Mouse (Mus musculus) MEL (cell line): ENCODE measurements around the gene Arrb1. TPM values are rescaled to one million over a fixed set of nuclear protein-coding genes. Genes with fewer than 3 reads are reported as not detected.

Experiments
- DNase-seq: peaks from one replicate; pipeline ENCODE4 v3.0.0; 2011; ENCODE audit warnings: low read depth, low spot score
- H3K27ac ChIP-seq: 2 replicates; pipeline ENCODE4 v1.5.1; 2012; ENCODE audit warnings: low read depth, mild to moderate bottlenecking, control low read depth, low read length, moderate library complexity; ENCODE audit not compliant: control insufficient read depth
- H3K27me3 ChIP-seq, 2 experiments: fragments of 150-350 bp in 1 of 2; sonication (generic) in 1 of 2; 2 replicates each; pipeline ENCODE4 v1.6.1; 2012; ENCODE audit warnings: low read length in 2 of 2, mild to moderate bottlenecking in 2 of 2, improper control_type of control experiment in 1 of 2, moderate library complexity in 1 of 2; ENCODE audit not compliant: insufficient read depth in 2 of 2, control insufficient read depth in 1 of 2
- H3K36me3 ChIP-seq, 2 experiments: 2 replicates each; pipeline ENCODE4 v1.6.1; 2012 to 2014; ENCODE audit warnings: low read length in 2 of 2, improper control_type of control experiment in 1 of 2, inconsistent platforms in 1 of 2, mild to moderate bottlenecking in 1 of 2; ENCODE audit not compliant: insufficient read depth in 2 of 2, control insufficient read depth in 1 of 2
- H3K4me1 ChIP-seq, 2 experiments: fragments of 150-350 bp in 1 of 2; sonication (generic) in 1 of 2; 2 replicates each; pipeline ENCODE4 v1.6.1; 2012; ENCODE audit warnings: low read length in 2 of 2, improper control_type of control experiment in 1 of 2, mild to moderate bottlenecking in 1 of 2; ENCODE audit not compliant: insufficient read depth in 2 of 2, control insufficient read depth in 1 of 2
- H3K4me3 ChIP-seq, 2 experiments: fragments of 150-350 bp in 1 of 2; sonication (generic) in 1 of 2; 2 replicates each; pipeline ENCODE4 v1.5.1; 2012; ENCODE audit warnings: low read depth in 2 of 2, low read length in 2 of 2, mild to moderate bottlenecking in 2 of 2, moderate library complexity in 2 of 2, control low read depth in 1 of 2, improper control_type of control experiment in 1 of 2; ENCODE audit not compliant: control insufficient read depth in 1 of 2, insufficient read depth in 1 of 2
- H3K79me2 ChIP-seq: 2 replicates; pipeline ENCODE4 v1.6.1; 2012; ENCODE audit warnings: mild to moderate bottlenecking, low read length, moderate library complexity; ENCODE audit not compliant: control insufficient read depth, poor library complexity, insufficient read depth
- H3K9ac ChIP-seq: 2 replicates; pipeline ENCODE4 v1.6.1; 2012; ENCODE audit warnings: low read depth, mild to moderate bottlenecking, control low read depth, low read length, moderate library complexity; ENCODE audit not compliant: control insufficient read depth, poor library complexity, severe bottlenecking
- H3K9me3 ChIP-seq: fragments of 150-350 bp; sonication (generic); replicated peaks from 2 replicates; pipeline ENCODE4 v1.6.1; 2012; ENCODE audit warnings: mild to moderate bottlenecking, low read length, improper control_type of control experiment, moderate library complexity; ENCODE audit not compliant: insufficient read depth
- E2F4 ChIP-seq: IDR thresholded peaks from 2 replicates; pipeline ENCODE4 v1.6.1; 2011; ENCODE audit warnings: low read depth, low read length, improper control_type of control experiment, borderline replicate concordance
- EP300 ChIP-seq, 2 experiments: IDR thresholded peaks; 2 replicates each; pipeline ENCODE4 v1.6.1; 2011; ENCODE audit warnings: improper control_type of control experiment in 2 of 2, low read length in 2 of 2, low read depth in 1 of 2, mild to moderate bottlenecking in 1 of 2
- ETS1 ChIP-seq: IDR thresholded peaks from 2 replicates; pipeline ENCODE4 v1.6.1; 2012; ENCODE audit warnings: low read depth, mild to moderate bottlenecking, inconsistent platforms, low read length, improper control_type of control experiment, moderate library complexity
- GABPA ChIP-seq: IDR thresholded peaks from 2 replicates; pipeline ENCODE4 v1.6.1; 2012; ENCODE audit warnings: low read depth, mild to moderate bottlenecking, inconsistent platforms, low read length, improper control_type of control experiment, moderate library complexity
- GATA1 ChIP-seq: IDR thresholded peaks from 2 replicates; pipeline ENCODE4 v1.6.1; 2011; ENCODE audit warnings: low read depth, low read length, improper control_type of control experiment
- JUND ChIP-seq: IDR thresholded peaks from 2 replicates; pipeline ENCODE4 v1.6.1; 2011; ENCODE audit warnings: low read depth, mild to moderate bottlenecking, improper control_type of control experiment, low read length
- MEF2A ChIP-seq: IDR thresholded peaks from 2 replicates; pipeline ENCODE4 v1.6.1; 2014; ENCODE audit warnings: low read depth, mild to moderate bottlenecking, inconsistent platforms, low read length, improper control_type of control experiment; ENCODE audit not compliant: poor library complexity, insufficient replicate concordance, severe bottlenecking; ENCODE audit errors: extremely low read depth
- MYC ChIP-seq: IDR thresholded peaks from 2 replicates; pipeline ENCODE4 v1.6.1; 2011; ENCODE audit warnings: low read depth, mild to moderate bottlenecking, low read length, improper control_type of control experiment, moderate library complexity
- POLR2AphosphoS5 ChIP-seq: IDR thresholded peaks from 2 replicates; pipeline ENCODE4 v1.6.1; 2012; ENCODE audit warnings: low read depth, borderline replicate concordance, mild to moderate bottlenecking, inconsistent platforms, low read length, moderate library complexity, mixed read lengths
- RCOR1 ChIP-seq: IDR thresholded peaks from 2 replicates; pipeline ENCODE4 v1.6.1; 2012; ENCODE audit warnings: low read depth, mild to moderate bottlenecking, inconsistent platforms, low read length, improper control_type of control experiment
- SIN3A ChIP-seq: IDR thresholded peaks from 2 replicates; pipeline ENCODE4 v1.6.1; 2012; ENCODE audit warnings: low read length, improper control_type of control experiment, inconsistent platforms
- TBP ChIP-seq: IDR thresholded peaks from 2 replicates; pipeline ENCODE4 v1.8.0; 2011; ENCODE audit warnings: low read depth, low read length, improper control_type of control experiment
- TCF12 ChIP-seq: IDR thresholded peaks from 2 replicates; pipeline ENCODE4 v1.6.1; 2014; ENCODE audit warnings: low read depth, mild to moderate bottlenecking, inconsistent platforms, low read length, improper control_type of control experiment, moderate library complexity
- ZKSCAN1 ChIP-seq: IDR thresholded peaks from 2 replicates; pipeline ENCODE4 v1.6.1; 2012; ENCODE audit warnings: low read depth, mild to moderate bottlenecking, inconsistent platforms, low read length, improper control_type of control experiment, moderate library complexity
- ZNF384 ChIP-seq: IDR thresholded peaks from 2 replicates; pipeline ENCODE4 v1.6.1; 2012; ENCODE audit warnings: low read depth, mild to moderate bottlenecking, inconsistent platforms, low read length, improper control_type of control experiment
- polyA plus RNA-seq, 2 experiments: library from polyadenylated mRNA; stranded (reverse) in 1 of 2; unstranded in 1 of 2; fragments of >175 nt in 1 of 2; fragments of >200 nt in 1 of 2; gene quantifications; 2 replicates each; pipeline versions ENCODE4 v1.2.1 to v1.2.4; 2012; ENCODE audit warnings: low replicate concordance in 2 of 2, low read depth in 1 of 2; ENCODE audit not compliant: insufficient read length in 2 of 2, insufficient read depth in 1 of 2, missing spikeins in 1 of 2
- total RNA-seq: library from RNA; depleted of rRNA; stranded (reverse); fragments of 300-350 nt; gene quantifications from 2 replicates; pipeline ENCODE4 v1.2.3, GENCODE M21; 2012

The Arrb1 gene
- total and polyA plus RNA-seq, 3 experiments: 27.0 to 67.7 (median 62.7) TPM

DNA sequence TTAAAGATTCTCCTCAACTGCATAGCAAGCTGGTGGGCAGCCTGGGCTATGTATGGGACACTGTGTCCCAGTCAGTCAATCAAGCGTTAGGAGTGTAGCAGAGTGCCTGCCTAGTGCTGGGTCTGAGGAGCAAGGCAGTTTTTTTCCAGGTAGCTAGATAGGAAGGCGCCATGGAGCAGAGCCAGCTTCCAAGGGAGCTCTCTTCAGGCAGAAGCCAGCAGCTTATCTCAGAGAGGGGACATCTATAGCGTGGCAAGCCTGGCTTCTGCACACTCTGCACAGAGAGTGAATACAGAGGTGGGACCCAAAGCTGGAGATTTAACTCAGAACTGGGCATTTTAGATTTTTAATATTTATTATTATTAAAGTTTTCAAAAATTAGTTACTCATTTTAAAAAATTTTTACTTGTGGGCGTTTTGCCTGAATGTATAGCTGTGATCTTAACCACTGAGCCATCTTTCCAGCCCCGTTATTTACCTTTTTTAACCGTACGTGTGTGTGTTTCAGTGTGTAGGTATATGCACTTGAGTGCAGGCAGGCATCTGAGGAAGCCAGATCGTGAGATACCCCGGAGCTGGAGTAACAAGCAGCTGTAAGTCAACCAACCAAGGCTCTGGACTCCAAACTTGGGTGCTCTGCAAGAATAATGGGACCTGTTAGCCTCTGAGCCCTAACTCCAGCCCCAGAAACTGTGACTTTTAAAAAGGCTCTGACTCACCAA, 19.0 kb upstream of the Arrb1 start:
- 0 out of 2 replicates have a peak overlapping the region, but pooled peaks have one; percentile 13 for H3K9ac ChIP-seq

DNA sequence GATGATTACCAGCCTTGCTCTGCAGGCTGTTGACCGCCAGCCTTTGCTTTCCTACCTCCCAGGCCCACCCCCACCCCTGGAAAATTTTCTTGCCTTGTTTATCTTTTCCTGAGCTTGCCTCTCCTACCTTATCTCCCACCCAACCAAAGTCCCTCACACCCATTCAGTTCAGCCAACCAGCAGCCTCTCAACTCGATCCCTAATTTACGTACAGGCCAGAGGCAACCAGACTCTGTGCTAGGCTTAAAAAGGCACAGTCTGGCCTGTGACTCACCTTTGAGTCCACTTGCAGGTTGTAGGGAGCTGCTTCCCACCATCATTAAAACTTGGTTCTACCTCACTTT, 18.5 kb upstream of the Arrb1 start:
- peak; percentile 67 for DNase-seq
- Histone ChIP-seq H3K4me3 (no peak overlapping the region; a peak in 1 of 4 replicates), H3K9me3 (no peaks in the 10 kb centered on the region), H3K27me3 (no peaks in the 10 kb centered on the region), H3K27ac (peak overlapping the region; percentile 46), H3K36me3 (peaks cover 0 to 19% of the 10 kb centered on the region in 2 experiments; a peak in 2 of 4 replicates), H3K9ac (no peak overlapping the region; the same call in 1 of the 2 replicates), H3K4me1 (peaks cover 9 to 24% of the 10 kb centered on the region in 2 experiments), H3K79me2 (no peaks in the 10 kb centered on the region)
- TF ChIP-seq EP300 (IDR thresholded peaks at IDR 0.05; ENCODE audit: low read depth in 1 of 2, low read length in 2 of 2) (peak in 1 of 2 experiments; percentile 40; a peak in 1 of 4 replicates), ETS1 (0 out of 2 replicates have a peak, but pooled peaks have one; percentile 21), GABPA (no peak), TCF12 (peak; percentile 34; the same call in 1 of the 2 replicates), ZNF384 (no peak), GATA1 (peak; percentile 51), ZKSCAN1 (no peak)

More for the DNA sequence above, 19.0 kb upstream of the Arrb1 start:
- Histone ChIP-seq H3K36me3 (peaks cover 0 to 19% of the 10 kb centered on the region in 2 experiments; a peak in 2 of 4 replicates), H3K27ac (peak overlapping the region; percentile 46), H3K27me3 (no peaks in the 10 kb centered on the region)
- TF ChIP-seq JUND (no peak), SIN3A (0 out of 2 replicates have a peak, but pooled peaks have one; percentile 4), MEF2A (no peak), MYC (0 out of 2 replicates have a peak, but pooled peaks have one; percentile 24)
- TF ChIP-seq, all 39 proteins: peak for 2
- Histone ChIP-seq H3K9me3 (no peaks in the 10 kb centered on the region), H3K4me1 (peaks cover 9 to 24% of the 10 kb centered on the region in 2 experiments), H3K4me3 (no peak overlapping the region; a peak in 1 of 4 replicates), H3K79me2 (no peaks in the 10 kb centered on the region)
- DNase-seq: peak; percentile 46

DNA sequence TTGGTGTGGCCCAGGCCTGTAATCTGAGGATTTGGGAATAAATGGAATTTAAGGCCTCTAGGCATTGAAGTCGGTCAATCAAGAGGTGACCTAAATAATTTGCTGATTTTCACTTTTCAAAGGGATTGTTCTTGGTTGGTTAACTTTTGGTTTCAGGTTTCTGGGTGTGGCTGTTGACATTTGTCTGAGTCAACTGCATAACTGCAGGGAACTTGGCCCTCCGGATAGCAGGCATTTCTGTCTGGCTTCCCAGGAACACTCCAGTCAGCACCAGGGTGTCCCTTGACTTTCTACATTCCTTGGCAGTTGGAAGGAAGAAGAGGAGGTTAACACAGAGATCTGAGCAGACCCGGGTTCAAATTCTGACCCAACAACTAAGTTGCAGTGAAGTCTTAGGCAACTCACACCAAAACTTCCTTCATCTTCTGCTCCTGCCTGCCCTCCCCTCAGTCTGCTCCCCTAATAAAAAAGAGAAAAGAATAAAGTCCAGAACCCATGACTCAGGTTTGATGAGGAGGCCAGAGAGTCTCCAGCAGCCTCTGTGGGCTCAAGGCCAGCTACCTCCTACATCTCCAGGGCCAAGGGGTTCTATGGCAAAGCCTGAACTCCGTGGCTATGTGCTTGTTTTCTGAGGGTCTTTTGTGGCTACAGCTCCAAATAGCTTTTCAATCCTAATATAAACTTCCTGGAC, 16.2 kb upstream of the Arrb1 start:
- H3K9ac ChIP-seq: peak overlapping the region; percentile 2; the same call in 1 of the 2 replicates
- H3K4me3 ChIP-seq: no peak overlapping the region
- peaks cover 9 to 24% of the 10 kb centered on the region in 2 experiments for H3K4me1 ChIP-seq
- no peaks in the 10 kb centered on the region for H3K79me2 ChIP-seq
- TF ChIP-seq POLR2AphosphoS5 (no peak), GABPA (no peak), TBP (0 out of 2 replicates have a peak, but pooled peaks have one; percentile 20), E2F4 (no peak), ZKSCAN1 (no peak), RCOR1 (no peak), EP300 (IDR thresholded peaks at IDR 0.05; ENCODE audit: low read depth in 1 of 2, low read length in 2 of 2) (peak; percentile 17 to 31; a peak in 2 of 4 replicates)
- H3K27me3 ChIP-seq: no peaks in the 10 kb centered on the region
- peak overlapping the region; percentile 4 for H3K27ac ChIP-seq
- peak; percentile 57 for DNase-seq
- H3K9me3 ChIP-seq: no peaks in the 10 kb centered on the region
- H3K36me3 ChIP-seq: peaks cover 0 to 19% of the 10 kb centered on the region in 2 experiments; a peak in 2 of 4 replicates
